Mouse (Mus musculus) liver, embryonic 16.5 days (tissue): ENCODE measurements at regions not wholly inside any gene's neighbourhood (a gene's known extent, or its start where the extent isn't known, plus 50 kb on each side); places are given as distances from the start of the nearest gene placed in this dataset.
A peak's percentile ranks its signal among the peaks of the same experiment; 100 is the strongest.

Source experiments
- ATAC-seq: fragments of 200-750 bp; cut with Nextera tagmentation; 2 replicates; pipeline ENCODE4 v1.8.0; 2017; ENCODE audit warnings: low read depth, mild to moderate bottlenecking, moderate number of reproducible peaks, moderate library complexity
- H3K27ac ChIP-seq: fragments of 300-500 bp; sonication (generic); 2 replicates; pipeline ENCODE4 v1.5.1; 2014; ENCODE audit warnings: mild to moderate bottlenecking, low read length
- H3K27me3 ChIP-seq: fragments of 300-500 bp; sonication (generic); 2 replicates; pipeline ENCODE4 v1.6.1; 2014; ENCODE audit warnings: low read depth, low read length, mixed read lengths; ENCODE audit not compliant: control insufficient read depth, insufficient read depth
- H3K36me3 ChIP-seq: fragments of 300-500 bp; sonication (generic); 2 replicates; pipeline ENCODE4 v1.6.1; 2014; ENCODE audit warnings: mild to moderate bottlenecking; ENCODE audit not compliant: control insufficient read depth, insufficient read depth
- H3K4me1 ChIP-seq: fragments of 300-500 bp; sonication (generic); 2 replicates; pipeline ENCODE4 v1.6.1; 2014; ENCODE audit warnings: low read depth, low read length, mixed read lengths; ENCODE audit not compliant: control insufficient read depth
- H3K4me2 ChIP-seq: fragments of 300-500 bp; sonication (generic); 2 replicates; pipeline ENCODE4 v1.6.1; 2014; ENCODE audit warnings: low read depth, low read length, mixed read lengths
- H3K4me3 ChIP-seq: fragments of 300-500 bp; sonication (generic); 2 replicates; pipeline ENCODE4 v1.5.1; 2014; ENCODE audit warnings: low read depth, mild to moderate bottlenecking, low read length
- H3K9ac ChIP-seq: fragments of 300-500 bp; sonication (generic); 2 replicates; pipeline ENCODE4 v1.6.1; 2014; ENCODE audit warnings: low read depth, low read length
- H3K9me3 ChIP-seq: fragments of 300-500 bp; sonication (generic); replicated peaks from 2 replicates; pipeline ENCODE4 v1.6.1; 2016; ENCODE audit warnings: low read length; ENCODE audit not compliant: control insufficient read depth
- WGBS: fragments of 180-500 bp; shearing (Covaris S2); extraction: QIAGEN DNeasy Blood & Tissue Kit; methylation state at CpG from one replicate; pipeline ENCODE4 v1.1.7; 2014; ENCODE audit not compliant: insufficient replicate concordance; 5-methylcytosine and 5-hydroxymethylcytosine counted together

- H3K4me3 ChIP-seq: no peak overlapping the region
- no peaks in the 10 kb centered on the region for H3K4me1 ChIP-seq
- H3K36me3 ChIP-seq: no peaks in the 10 kb centered on the region
- no peak overlapping the region for H3K9ac ChIP-seq
- 78% methylated on average over 26 of the region's 26 CpGs for WGBS
- ATAC-seq: no peak
- H3K9me3 ChIP-seq: no peaks in the 10 kb centered on the region
- H3K27me3 ChIP-seq: no peaks in the 10 kb centered on the region
- no peak overlapping the region for H3K27ac ChIP-seq
- no peak overlapping the region for H3K4me2 ChIP-seq
These were observed 120.6 kb downstream of the Zfp36l2 start for GRCm38 (mm10) chr17:84067102-84067501.

GRCm38 (mm10) chr17:84063791-84064190 is 124.0 kb downstream of the Zfp36l2 start:
- no peaks in the 10 kb centered on the region for H3K4me1 ChIP-seq
- H3K9me3 ChIP-seq: no peaks in the 10 kb centered on the region
- 34% methylated on average over 7 of the region's 7 CpGs for WGBS
- no peaks in the 10 kb centered on the region for H3K36me3 ChIP-seq
- no peaks in the 10 kb centered on the region for H3K27me3 ChIP-seq
- no peak overlapping the region for H3K4me2 ChIP-seq
- no peak for ATAC-seq
- no peak overlapping the region for H3K9ac ChIP-seq
- no peak overlapping the region for H3K27ac ChIP-seq
- H3K4me3 ChIP-seq: no peak overlapping the region

- Histone ChIP-seq H3K27ac (no peak overlapping the region), H3K4me2 (no peak overlapping the region), H3K9ac (no peak overlapping the region), H3K36me3 (no peaks in the 10 kb centered on the region), H3K9me3 (no peaks in the 10 kb centered on the region), H3K4me1 (no peaks in the 10 kb centered on the region), H3K27me3 (no peaks in the 10 kb centered on the region), H3K4me3 (no peak overlapping the region)
- 29% methylated on average over 6 of the region's 6 CpGs for WGBS
- 0 out of 2 replicates have a peak, but pooled peaks have one; percentile 37 for ATAC-seq
These were observed 126.1 kb downstream of the Zfp36l2 start for GRCm38 (mm10) chr17:84061621-84062020.

- H3K9me3 ChIP-seq: no peaks in the 10 kb centered on the region
- H3K4me1 ChIP-seq: no peaks in the 10 kb centered on the region
- H3K36me3 ChIP-seq: no peaks in the 10 kb centered on the region
- H3K9ac ChIP-seq: no peak overlapping the region
- ATAC-seq: no peak
- WGBS: 75% methylated on average over 4 of the region's 4 CpGs
- no peak overlapping the region for H3K4me3 ChIP-seq
- no peak overlapping the region for H3K4me2 ChIP-seq
- H3K27ac ChIP-seq: peak overlapping the region; percentile 27; the same call in 1 of the 2 replicates
- H3K27me3 ChIP-seq: no peaks in the 10 kb centered on the region
These were observed 131.3 kb downstream of the Zfp36l2 start for GRCm38 (mm10) chr17:84056469-84056868.

GRCm38 (mm10) chr17:84052437-84052836 is 135.3 kb downstream of the Zfp36l2 start:
- no peaks in the 10 kb centered on the region for H3K4me1 ChIP-seq
- no peaks in the 10 kb centered on the region for H3K9me3 ChIP-seq
- H3K9ac ChIP-seq: no peak overlapping the region
- H3K27ac ChIP-seq: no peak overlapping the region
- WGBS: 48% methylated on average over 8 of the region's 8 CpGs
- no peaks in the 10 kb centered on the region for H3K36me3 ChIP-seq
- H3K4me3 ChIP-seq: no peak overlapping the region
- ATAC-seq: no peak
- no peaks in the 10 kb centered on the region for H3K27me3 ChIP-seq
- H3K4me2 ChIP-seq: no peak overlapping the region

GRCm38 (mm10) chr17:84051212-84051611 is 136.5 kb downstream of the Zfp36l2 start:
- Histone ChIP-seq H3K36me3 (no peaks in the 10 kb centered on the region), H3K4me3 (no peak overlapping the region), H3K9me3 (no peaks in the 10 kb centered on the region), H3K4me2 (no peak overlapping the region), H3K4me1 (no peaks in the 10 kb centered on the region), H3K27me3 (no peaks in the 10 kb centered on the region), H3K9ac (no peak overlapping the region), H3K27ac (no peak overlapping the region)
- ATAC-seq: no peak
- 74% methylated on average over 9 of the region's 9 CpGs for WGBS

GRCm38 (mm10) chr17:84048533-84048932 is 139.2 kb downstream of the Zfp36l2 start:
- Histone ChIP-seq H3K4me2 (no peak overlapping the region), H3K4me1 (no peaks in the 10 kb centered on the region), H3K9me3 (no peaks in the 10 kb centered on the region), H3K36me3 (no peaks in the 10 kb centered on the region), H3K27me3 (no peaks in the 10 kb centered on the region), H3K9ac (no peak overlapping the region), H3K27ac (no peak overlapping the region), H3K4me3 (no peak overlapping the region)
- WGBS: 54% methylated on average over 6 of the region's 6 CpGs
- ATAC-seq: peak; percentile 63

- H3K9ac ChIP-seq: no peak overlapping the region
- H3K4me1 ChIP-seq: no peaks in the 10 kb centered on the region
- H3K36me3 ChIP-seq: no peaks in the 10 kb centered on the region
- H3K4me2 ChIP-seq: no peak overlapping the region
- H3K4me3 ChIP-seq: no peak overlapping the region
- no peak for ATAC-seq
- H3K27ac ChIP-seq: no peak overlapping the region
- no peaks in the 10 kb centered on the region for H3K27me3 ChIP-seq
- H3K9me3 ChIP-seq: no peaks in the 10 kb centered on the region
- 41% methylated on average over 1 of the region's 1 CpGs for WGBS
These were observed 140.2 kb downstream of the Zfp36l2 start for GRCm38 (mm10) chr17:84047520-84047919.

- WGBS: 88% methylated on average over 1 of the region's 1 CpGs
- H3K4me1 ChIP-seq: no peaks in the 10 kb centered on the region
- no peaks in the 10 kb centered on the region for H3K36me3 ChIP-seq
- no peak for ATAC-seq
- no peak overlapping the region for H3K4me3 ChIP-seq
- H3K27me3 ChIP-seq: no peaks in the 10 kb centered on the region
- no peaks in the 10 kb centered on the region for H3K9me3 ChIP-seq
- no peak overlapping the region for H3K27ac ChIP-seq
- no peak overlapping the region for H3K4me2 ChIP-seq
- H3K9ac ChIP-seq: no peak overlapping the region
These were observed 141.9 kb downstream of the Zfp36l2 start for GRCm38 (mm10) chr17:84045812-84046211.
